Mouse (Mus musculus) adrenal gland, postnatal 10 days (tissue): ENCODE results near the gene Itgal. TPM values are rescaled to one million over a fixed set of nuclear protein-coding genes. Genes with fewer than 3 reads are reported as not detected.

ENCODE experiments used
- total RNA-seq, 2 experiments: library from RNA; stranded (reverse); gene quantifications; 2 replicates each; pipeline ENCODE4 v1.2.3; 2021

Itgal gene
- total RNA-seq, 2 experiments from 2014 or later = 4.7 to 5.0 TPM

Other genes starting within 250 kb of the Itgal start
- gene Zg16, start 208.9 kb upstream of the Itgal start, total RNA-seq = under 1 TPM in 1 of 2 experiments, not detected in 1; 0.51 TPM
- gene AI467606, start 204.9 kb upstream of the Itgal start, total RNA-seq = 1 to 10 TPM; 3.3 TPM
- 10 to 100 TPM in 1 of 2 experiments, 1 to 10 TPM in 1; 7.6 to 20.7 TPM for gene Qprt, start 174.0 kb upstream of the Itgal start, total RNA-seq
- 1 to 10 TPM; 3.2 to 3.3 TPM for gene Spn, start 158.4 kb upstream of the Itgal start, total RNA-seq
- gene Cd2bp2, start 100.2 kb upstream of the Itgal start, total RNA-seq = 10 to 100 TPM; 50.9 to 54.9 TPM
- gene Tbc1d10b, start 87.8 kb upstream of the Itgal start, total RNA-seq = 10 to 100 TPM; 39.0 to 40.5 TPM
- 1,000 to 10,000 TPM in 1 of 2 experiments, 100 to 1,000 TPM in 1; 678 to 2,339 TPM for gene Mylpf, start 87.4 kb upstream of the Itgal start, total RNA-seq
- gene Zfp553, start 63.2 kb upstream of the Itgal start, total RNA-seq = 10 to 100 TPM in 1 of 2 experiments, 1 to 10 TPM in 1; 9.2 to 13.4 TPM
- 10 to 100 TPM; 17.6 to 17.8 TPM for gene Sept1, start 63.1 kb upstream of the Itgal start, total RNA-seq
- 10 to 100 TPM; 23.5 to 31.7 TPM for gene Zfp771, start 52.0 kb upstream of the Itgal start, total RNA-seq
- gene Dctpp1, start 35.6 kb upstream of the Itgal start, total RNA-seq = 10 to 100 TPM; 60.7 to 65.0 TPM
- gene Sephs2, start 22.2 kb upstream of the Itgal start, total RNA-seq = 100 to 1,000 TPM; 189 to 268 TPM
- 10 to 100 TPM; 31.7 to 38.2 TPM for gene Zfp768, start 49.3 kb downstream of the Itgal start, total RNA-seq
- gene Zfp747, start 79.8 kb downstream of the Itgal start, total RNA-seq = 1 to 10 TPM; 7.5 to 9.2 TPM
- 1 to 10 TPM; 4.1 to 4.4 TPM for gene 9130019O22Rik, start 90.9 kb downstream of the Itgal start, total RNA-seq
- 1 to 10 TPM; 8.6 to 9.4 TPM for gene E430018J23Rik, start 97.4 kb downstream of the Itgal start, total RNA-seq
- 1 to 10 TPM; 5.7 to 6.2 TPM for gene Zfp764, start 110.6 kb downstream of the Itgal start, total RNA-seq
- 10 to 100 TPM; 11.3 to 13.0 TPM for gene Zfp688, start 125.8 kb downstream of the Itgal start, total RNA-seq
- gene Zfp689, start 152.9 kb downstream of the Itgal start, total RNA-seq = 1 to 10 TPM; 3.6 to 4.3 TPM
- 10 to 100 TPM; 37.3 to 40.0 TPM for gene Prr14, start 163.4 kb downstream of the Itgal start, total RNA-seq
- 10 to 100 TPM; 53.3 to 65.8 TPM for gene Fbrs, start 182.9 kb downstream of the Itgal start, total RNA-seq
- 10 to 100 TPM; 70.0 to 94.2 TPM for gene Srcap, start 215.7 kb downstream of the Itgal start, total RNA-seq
- gene Gm42715, start 223.3 kb downstream of the Itgal start, total RNA-seq = 10 to 100 TPM; 17.9 to 28.8 TPM